Mouse (Mus musculus) mature B cell (primary cell): ENCODE results near the gene E430018J23Rik.
"Not testable (repeated sequence)": the region's sequence is repeated elsewhere in the genome, so short reads cannot be mapped to it uniquely, and the experiment has no call there.

Source experiments
- in situ Hi-C: fragments of 300-500 bp; cut with MboI; formaldehyde crosslinking; loops from 2 replicates; pipeline ENCODE4 v1.14.3; 2019

E430018J23Rik gene

DNA sequence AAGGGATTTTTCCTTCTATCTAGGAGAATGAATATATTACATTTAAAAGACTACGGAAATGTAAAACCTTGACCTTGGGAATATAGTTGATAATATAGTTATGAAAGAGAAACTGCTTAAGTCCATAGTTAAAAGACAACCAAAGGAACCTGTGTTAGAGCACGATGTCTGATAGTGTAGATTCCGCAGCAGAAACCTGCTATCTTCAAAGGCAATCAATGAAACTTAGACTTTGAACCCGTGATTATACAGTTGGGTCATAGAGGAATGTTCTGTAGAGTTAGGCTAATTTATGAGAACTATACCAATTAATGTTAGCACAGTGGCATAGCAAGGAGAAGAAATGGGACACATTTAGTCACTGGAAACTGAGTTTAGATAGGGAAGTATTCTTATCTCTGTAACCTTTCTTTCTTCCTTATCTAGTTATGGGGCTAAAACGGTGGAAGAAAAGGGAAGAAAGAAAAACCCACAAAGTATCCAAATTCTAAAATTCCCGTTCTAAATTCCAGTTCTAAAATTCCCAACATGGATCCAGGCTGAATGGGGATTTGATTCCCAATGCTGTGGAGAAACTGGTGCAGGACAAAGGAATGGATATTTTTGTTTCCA is 15.0 kb downstream of the E430018J23Rik start:
- in situ Hi-C loops, result no loop called here

- in situ Hi-C loops, result not testable (repeated sequence)
These were observed 17.9 kb downstream of the E430018J23Rik start, which contains the start of gene Zfp747 for GRCm38 (mm10) chr7:127375271-127376245. Gene Zfp747 (minus strand): TSS chr7:127376050.

GRCm38 (mm10) chr7:127371870-127372269 is 21.6 kb downstream of the E430018J23Rik start:
- in situ Hi-C loops, result not testable (repeated sequence)

DNA sequence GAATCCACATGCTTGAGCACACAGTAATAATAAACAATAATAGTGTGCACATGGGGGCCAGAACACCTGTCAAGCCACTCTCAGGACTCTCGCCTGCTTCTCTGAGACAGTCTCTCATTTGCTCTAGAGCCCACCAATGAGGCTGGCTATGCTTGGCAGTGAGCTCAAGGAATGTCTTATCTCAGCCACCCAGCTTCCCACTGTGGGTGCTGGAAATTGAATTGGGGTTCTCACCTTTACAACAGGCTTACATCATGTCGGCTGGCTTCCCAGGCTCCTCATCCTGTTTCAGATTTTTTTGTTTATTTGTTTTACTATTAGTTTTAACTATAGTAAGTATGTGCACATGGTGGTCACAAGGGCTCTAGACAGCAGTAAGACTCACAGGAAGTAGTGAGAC is 22.2 kb downstream of the E430018J23Rik start:
- in situ Hi-C loops, result no loop called here

DNA sequence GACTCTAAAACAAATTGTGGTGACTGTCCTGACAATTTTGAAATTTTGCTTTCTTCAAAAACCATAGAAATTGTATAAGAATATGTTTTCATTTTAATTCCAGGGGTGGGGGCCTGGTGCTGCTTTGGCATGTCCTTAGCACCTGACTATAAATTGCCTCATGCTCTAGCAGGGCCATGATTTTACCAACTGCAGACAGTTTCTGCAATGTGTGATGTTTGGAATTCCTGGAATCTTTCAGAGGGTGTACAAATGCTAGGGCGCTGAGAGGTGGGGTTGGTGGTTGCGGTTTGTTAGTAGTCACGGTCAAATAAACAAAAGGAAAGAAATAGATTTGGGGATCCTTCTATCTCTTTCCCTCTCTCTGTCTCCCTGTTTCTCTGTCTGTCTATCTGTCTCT is 27.2 kb downstream of the E430018J23Rik start:
- in situ Hi-C loops, result no loop called here

DNA sequence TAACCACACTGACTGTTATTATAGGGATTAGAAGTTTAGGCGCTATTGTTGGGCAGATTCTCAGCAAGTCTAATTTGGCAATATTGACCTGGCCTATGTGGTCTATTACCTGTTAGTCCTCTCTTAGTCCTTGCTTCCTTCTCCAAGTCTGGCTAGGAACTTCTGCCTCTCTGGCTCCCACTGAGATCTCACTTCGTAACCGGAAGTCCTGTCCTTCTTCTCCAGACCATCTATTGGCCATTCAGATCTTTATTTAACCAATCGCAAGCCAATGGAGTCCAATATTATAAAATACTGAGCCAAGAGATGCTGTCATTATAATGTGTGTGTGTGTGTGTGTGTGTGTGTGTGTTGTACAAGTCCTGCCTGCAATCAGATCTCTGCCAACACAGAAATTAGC is 29.3 kb downstream of the E430018J23Rik start:
- in situ Hi-C loops, result loop anchor here (5.0 kb wide), 1 partner anchor 133 kb away; no protein-coding TSS in a partner anchor

DNA sequence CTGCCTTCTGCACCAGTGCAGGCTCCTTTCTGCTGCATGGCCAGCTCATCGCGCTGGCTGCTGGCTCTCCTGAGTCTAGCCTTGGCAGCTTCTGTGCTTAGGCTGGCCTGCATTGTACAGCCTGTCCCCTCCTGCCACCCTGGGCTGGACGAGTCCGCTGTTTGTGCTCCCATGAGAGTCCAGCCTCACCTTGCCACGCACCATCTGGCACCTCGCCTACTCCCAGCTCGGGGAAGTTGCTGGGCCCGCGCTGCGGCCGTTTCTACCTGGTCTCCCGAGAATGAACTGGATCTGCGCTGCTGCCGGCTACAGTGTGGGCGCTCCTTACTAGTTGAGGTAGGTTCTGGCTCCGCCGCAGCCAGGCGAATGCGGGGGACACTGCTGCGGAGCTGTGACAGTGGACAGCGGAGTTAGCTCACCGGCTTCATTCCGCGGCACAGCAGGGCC is 29.9 kb downstream of the E430018J23Rik start:
- in situ Hi-C loops, result loop anchor here (5.0 kb wide), 1 partner anchor 134 kb away; no protein-coding TSS in a partner anchor

DNA sequence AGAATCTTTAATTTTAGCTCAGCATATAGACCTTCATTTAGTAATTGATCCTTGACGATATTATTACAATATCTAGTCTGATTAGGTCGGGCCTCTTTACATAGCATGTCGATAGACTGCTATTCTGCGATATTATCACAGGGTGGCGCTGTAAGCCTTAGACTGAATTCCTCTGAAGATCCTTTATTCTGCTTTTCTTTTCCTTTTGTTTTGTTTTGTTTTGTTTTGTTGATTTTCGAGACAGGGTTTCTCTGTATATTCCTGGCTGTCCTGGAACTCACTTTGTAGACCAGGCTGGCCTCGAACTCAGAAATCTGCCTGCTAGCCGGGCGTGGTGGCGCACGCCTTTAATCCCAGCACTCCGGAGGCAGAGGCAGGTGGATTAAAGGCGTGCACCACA is 31.0 kb downstream of the E430018J23Rik start:
- in situ Hi-C loops, result loop anchor here (5.0 kb wide), 1 partner anchor 135 kb away; no protein-coding TSS in a partner anchor

GRCm38 (mm10) chr7:127361449-127361848 is 32.0 kb downstream of the E430018J23Rik start:
- in situ Hi-C loops, result loop anchor here (5.0 kb wide), 1 partner anchor 136 kb away; no protein-coding TSS in a partner anchor

- in situ Hi-C loops, result loop anchor here (5.0 kb wide), 1 partner anchor 137 kb away; no protein-coding TSS in a partner anchor
These were observed 33.2 kb downstream of the E430018J23Rik start for GRCm38 (mm10) chr7:127360265-127360664.

DNA sequence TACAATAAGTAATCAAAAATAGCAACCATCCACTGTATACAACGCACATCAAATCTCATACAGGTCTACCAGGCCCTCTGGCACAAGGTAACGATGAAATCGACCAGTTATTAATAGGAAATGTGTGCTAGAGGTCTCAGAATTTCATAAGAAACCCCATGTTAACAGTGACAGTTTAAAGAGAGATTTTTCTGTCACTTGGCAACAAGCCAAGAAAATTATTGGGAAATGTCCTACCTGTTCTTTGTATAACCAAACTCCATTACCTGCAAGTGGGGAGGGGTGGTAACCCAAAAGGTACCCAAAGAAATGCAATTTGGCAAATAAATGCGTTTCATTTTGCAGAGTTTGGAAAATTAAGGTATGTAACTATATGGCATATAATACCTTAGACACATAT is 35.0 kb downstream of the E430018J23Rik start:
- in situ Hi-C loops, result no loop called here

DNA sequence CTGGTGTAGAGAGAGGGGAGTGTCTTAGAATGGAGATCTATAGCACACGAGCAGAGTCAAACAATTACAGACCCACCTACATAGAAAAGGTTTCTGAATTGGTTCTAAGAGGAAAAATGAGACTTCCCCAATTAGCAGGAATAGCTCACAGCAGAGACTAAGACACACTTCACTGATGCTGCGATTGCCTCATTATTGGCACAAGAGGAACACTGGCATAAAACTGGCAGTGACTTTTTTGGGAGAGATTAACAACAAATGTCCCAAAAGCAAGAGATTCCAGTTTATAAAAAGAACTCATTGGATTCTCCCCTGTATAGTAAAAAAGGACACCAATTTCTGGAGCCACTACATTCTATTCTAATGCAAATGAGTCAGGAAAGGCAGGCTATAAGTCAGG is 35.6 kb downstream of the E430018J23Rik start:
- in situ Hi-C loops, result no loop called here

DNA sequence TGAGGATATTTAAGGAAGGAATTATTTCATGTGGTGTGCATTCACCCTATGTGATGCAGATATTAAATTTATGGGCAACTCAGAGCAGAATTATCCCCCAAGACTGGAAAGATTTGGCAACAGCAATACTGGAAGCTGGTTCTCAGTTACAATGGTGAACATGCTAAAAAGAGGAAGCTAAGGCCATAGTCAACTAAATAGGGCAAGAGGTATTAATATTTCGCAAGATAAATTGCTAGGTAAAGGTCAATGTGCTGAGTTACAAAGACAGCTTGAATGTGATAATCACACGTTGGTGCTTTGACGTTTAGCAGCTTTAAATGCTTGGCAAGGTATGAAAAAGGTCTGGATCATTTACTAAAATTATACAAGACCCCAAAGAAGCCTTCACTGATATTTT is 37.6 kb downstream of the E430018J23Rik start:
- in situ Hi-C loops, result no loop called here

DNA sequence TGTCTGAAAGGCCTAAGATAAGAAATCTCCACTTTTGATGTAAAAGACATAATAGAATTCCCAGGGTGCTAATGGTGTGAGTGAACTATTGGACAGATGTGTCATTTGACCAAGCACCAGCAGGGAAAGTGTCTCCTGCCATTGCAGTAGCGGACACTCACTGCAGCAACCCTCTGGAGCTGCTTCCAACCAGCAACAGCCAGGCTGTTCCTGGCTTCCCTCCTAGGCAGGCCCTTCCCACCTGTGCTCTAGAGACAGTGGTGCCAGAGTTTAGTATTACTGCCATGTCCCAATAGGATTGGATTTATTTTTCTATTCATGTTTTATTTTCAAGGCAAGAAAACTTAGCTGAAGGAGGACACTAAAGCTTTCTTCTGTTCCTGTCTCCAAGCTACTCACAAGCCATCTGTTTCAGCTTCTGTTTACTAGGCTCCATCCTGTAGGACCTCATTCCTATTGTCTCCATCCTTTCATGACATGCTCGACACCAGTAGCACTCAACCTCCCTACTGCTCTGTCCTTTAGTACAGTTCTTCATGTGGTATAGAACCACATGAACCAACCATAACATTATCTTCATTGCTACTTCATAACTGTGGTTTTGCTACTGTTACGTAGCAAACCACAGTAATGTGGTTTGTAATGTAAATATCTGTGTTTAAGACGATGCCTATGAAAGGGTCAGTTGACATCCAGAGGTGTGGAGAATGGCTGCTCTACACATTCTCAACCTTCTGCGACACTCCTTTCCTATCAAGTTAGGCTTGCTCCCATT is 42.0 kb downstream of the E430018J23Rik start:
- in situ Hi-C loops, result no loop called here

GRCm38 (mm10) chr7:127346676-127347075 is 46.8 kb downstream of the E430018J23Rik start:
- in situ Hi-C loops, result no loop called here

- in situ Hi-C loops, result no loop called here
These were observed 47.7 kb downstream of the E430018J23Rik start, which contains the start of gene Zfp768 for GRCm38 (mm10) chr7:127345512-127346325. Gene Zfp768 (minus strand): TSS chr7:127345589.

DNA sequence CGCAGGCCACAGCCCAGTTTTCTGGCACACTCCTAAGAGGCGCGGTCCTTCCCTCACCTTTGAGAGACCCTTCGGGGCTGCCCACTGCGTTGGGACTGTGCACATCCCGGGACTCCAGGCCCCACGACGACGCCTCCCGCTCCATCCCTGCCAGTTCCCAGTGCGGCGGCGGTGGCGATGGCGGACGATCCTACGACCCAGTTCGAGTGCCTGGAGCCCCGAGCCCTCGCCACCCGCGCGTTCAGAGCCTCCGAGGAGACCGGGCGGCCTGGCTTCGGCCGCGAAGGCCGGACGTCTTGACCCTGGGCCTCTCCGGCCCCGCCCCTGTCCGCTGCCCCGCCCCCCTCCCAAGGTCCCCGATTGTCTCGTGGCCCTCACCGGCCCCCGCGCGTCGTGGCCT is 48.3 kb downstream of the E430018J23Rik start:
- in situ Hi-C loops, result no loop called here

DNA sequence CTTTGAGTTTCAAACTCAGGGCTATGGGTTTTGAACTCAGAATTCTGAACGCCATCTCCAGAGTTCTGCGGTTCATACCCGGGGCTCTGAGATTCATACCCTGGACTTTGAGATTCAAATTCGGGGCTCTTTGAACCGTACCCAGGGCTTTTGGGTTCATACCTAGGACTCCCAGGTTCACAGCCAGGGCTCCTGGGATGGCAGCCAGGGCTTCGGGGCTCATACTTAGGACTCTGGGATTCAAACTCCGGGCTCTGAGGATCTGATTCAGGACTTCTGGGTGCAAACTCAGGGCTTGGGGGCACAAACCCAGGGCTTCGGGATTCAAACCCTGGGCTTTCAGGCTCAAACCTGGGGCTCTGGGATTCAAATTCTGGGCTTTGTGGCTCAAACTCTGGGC is 49.1 kb downstream of the E430018J23Rik start:
- in situ Hi-C loops, result no loop called here

DNA sequence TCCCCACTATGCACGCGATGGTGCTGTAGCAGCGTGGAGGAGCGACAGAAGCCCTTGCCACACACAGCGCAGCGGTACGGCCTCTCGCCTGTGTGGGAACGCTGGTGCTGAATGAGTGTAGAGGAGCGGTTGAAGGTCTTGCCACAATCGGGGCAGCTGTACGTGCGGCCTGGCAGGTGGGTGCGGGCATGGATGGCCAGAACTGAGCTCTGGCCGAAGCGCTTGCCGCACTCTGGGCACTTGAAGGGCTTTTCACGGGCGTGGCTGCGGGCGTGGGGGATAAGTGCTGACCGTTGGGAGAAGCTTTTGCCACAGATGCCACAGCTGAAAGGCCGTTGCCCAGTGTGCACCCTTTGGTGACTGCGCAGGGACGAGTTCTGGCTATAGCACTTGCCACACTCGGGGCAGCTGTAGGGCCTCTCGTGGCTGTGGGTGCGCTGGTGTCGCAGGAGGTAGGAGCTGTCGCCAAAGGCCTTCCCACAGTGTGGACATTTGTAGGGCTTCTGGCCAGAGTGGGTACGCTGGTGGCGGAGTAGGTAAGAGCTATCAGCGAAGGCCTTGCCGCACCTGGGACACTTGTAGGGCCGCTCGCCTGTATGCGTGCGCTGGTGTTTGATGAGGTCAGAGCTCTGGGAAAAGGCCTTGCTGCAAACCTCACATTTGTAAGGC is 49.9 kb downstream of the E430018J23Rik start:
- in situ Hi-C loops, result no loop called here

DNA sequence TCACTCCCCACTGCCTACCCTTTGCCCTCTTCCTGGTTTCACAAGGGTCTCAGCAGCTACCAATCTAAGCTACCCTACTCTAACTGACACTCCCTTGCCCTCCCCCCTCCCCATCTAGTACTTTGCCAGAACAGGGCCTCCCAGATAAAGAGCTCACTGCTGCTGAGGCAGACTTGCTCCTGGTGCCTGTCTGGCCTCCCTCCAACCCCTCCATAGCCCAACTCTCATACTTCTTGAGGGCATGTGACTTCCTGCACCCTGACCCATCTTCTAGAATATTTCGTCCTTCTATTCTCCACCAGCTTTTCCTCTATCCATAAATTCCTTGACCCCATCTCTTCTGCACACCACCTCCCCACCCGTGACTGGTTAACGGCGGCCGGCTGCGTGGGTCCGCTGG is 50.5 kb downstream of the E430018J23Rik start:
- in situ Hi-C loops, result no loop called here
